Mouse (Mus musculus): Measurements from ENCODE around the gene Syngr1. TPM values are rescaled to one million over a fixed set of nuclear protein-coding genes. Genes with fewer than 3 reads are reported as not detected.
"Not testable (repeated sequence)": the region's sequence is repeated elsewhere in the genome, so short reads cannot be mapped to it uniquely, and the experiment has no call there.

Gene Syngr1
- polyA plus RNA-seq, 1 experiment from 2014 or later, result 44.5 TPM

DNA sequence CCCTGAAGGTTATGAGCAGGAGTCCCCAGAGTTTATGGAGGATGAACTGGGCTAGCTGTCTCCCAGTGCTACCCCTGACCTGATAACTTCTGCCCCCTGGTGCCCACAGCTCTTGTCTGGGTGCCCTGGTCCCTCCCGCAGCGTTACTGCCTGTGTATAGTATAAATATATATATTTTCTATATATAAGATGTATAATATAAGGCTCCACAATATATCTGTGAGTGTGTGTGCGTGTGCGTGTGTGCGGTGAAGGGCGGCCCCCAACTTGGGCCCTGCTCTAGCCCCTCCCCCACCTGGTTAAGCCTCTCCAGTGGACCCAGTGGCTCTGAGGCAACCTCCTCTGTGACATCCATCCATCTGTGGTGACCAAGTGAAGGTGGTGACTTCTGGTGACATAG, 27.9 kb downstream of the Syngr1 start:
- H3K36me3 ChIP-seq (ENCODE audit: control insufficient read depth, insufficient read depth, low read length), result no peaks in the 10 kb centered on the region
- H3K9ac ChIP-seq (ENCODE audit: low read length), result no peak overlapping the region
- H3K4me2 ChIP-seq (ENCODE audit: low read length), result no peak overlapping the region
- 84% methylated on average over 6 of the region's 6 CpGs for WGBS
- H3K27ac ChIP-seq (replicated peaks in 1 of 2; ENCODE audit: control insufficient read depth in 1 of 2, insufficient read depth in 1 of 2, low read depth in 2 of 2, low read length in 2 of 2), result no peak overlapping the region
- H3K4me1 ChIP-seq (ENCODE audit: control insufficient read depth in 2 of 2, insufficient read depth in 2 of 2, low read length in 2 of 2), result no peaks in the 10 kb centered on the region
- no peak for ATAC-seq (ENCODE audit: insufficient number of reproducible peaks, insufficient read depth, low FRiP score, low read depth)
- H3K27me3 ChIP-seq (ENCODE audit: control insufficient read depth, insufficient read depth, low read length), result no peaks in the 10 kb centered on the region
- H3K9me3 ChIP-seq (ENCODE audit: control insufficient read depth, low read length), result no peaks in the 10 kb centered on the region
- H3K4me3 ChIP-seq (ENCODE audit: control insufficient read depth in 1 of 2, insufficient read depth in 1 of 2, low read depth in 1 of 2, low read length in 2 of 2), result no peak overlapping the region

GRCm38 (mm10) chr15:80121721-80122325, 30.7 kb downstream of the Syngr1 start:
- H3K4me1 ChIP-seq (ENCODE audit: control insufficient read depth in 2 of 2, insufficient read depth in 2 of 2, low read length in 2 of 2), result no peaks in the 10 kb centered on the region
- ATAC-seq (ENCODE audit: insufficient number of reproducible peaks, insufficient read depth, low FRiP score, low read depth), result no peak; the same call in 1 of the 2 replicates
- no peak overlapping the region for H3K9ac ChIP-seq (ENCODE audit: low read length)
- no peak overlapping the region for H3K4me3 ChIP-seq (ENCODE audit: control insufficient read depth in 1 of 2, insufficient read depth in 1 of 2, low read depth in 1 of 2, low read length in 2 of 2)
- H3K36me3 ChIP-seq (ENCODE audit: control insufficient read depth, insufficient read depth, low read length), result no peaks in the 10 kb centered on the region
- no peak overlapping the region for H3K4me2 ChIP-seq (ENCODE audit: low read length)
- H3K9me3 ChIP-seq (ENCODE audit: control insufficient read depth, low read length), result no peaks in the 10 kb centered on the region
- 89% methylated on average over 9 of the region's 9 CpGs for WGBS
- H3K27me3 ChIP-seq (ENCODE audit: control insufficient read depth, insufficient read depth, low read length), result no peaks in the 10 kb centered on the region
- no peak overlapping the region for H3K27ac ChIP-seq (replicated peaks in 1 of 2; ENCODE audit: control insufficient read depth in 1 of 2, insufficient read depth in 1 of 2, low read depth in 2 of 2, low read length in 2 of 2)

GRCm38 (mm10) chr15:80122431-80122830, 31.3 kb downstream of the Syngr1 start:
- H3K4me2 ChIP-seq (ENCODE audit: low read length); H3K27me3 ChIP-seq (ENCODE audit: control insufficient read depth, insufficient read depth, low read length); H3K27ac ChIP-seq (replicated peaks in 1 of 2; ENCODE audit: control insufficient read depth in 1 of 2, insufficient read depth in 1 of 2, low read depth in 2 of 2, low read length in 2 of 2); ATAC-seq (ENCODE audit: insufficient number of reproducible peaks, insufficient read depth, low FRiP score, low read depth); H3K36me3 ChIP-seq (ENCODE audit: control insufficient read depth, insufficient read depth, low read length); H3K9me3 ChIP-seq (ENCODE audit: control insufficient read depth, low read length); H3K9ac ChIP-seq (ENCODE audit: low read length); H3K4me3 ChIP-seq (ENCODE audit: control insufficient read depth in 1 of 2, insufficient read depth in 1 of 2, low read depth in 1 of 2, low read length in 2 of 2); H3K4me1 ChIP-seq (ENCODE audit: control insufficient read depth in 2 of 2, insufficient read depth in 2 of 2, low read length in 2 of 2): not testable (repeated sequence)
- 89% methylated on average over 6 of the region's 6 CpGs for WGBS

- Histone ChIP-seq H3K9me3 (ENCODE audit: control insufficient read depth, low read length) (no peaks in the 10 kb centered on the region), H3K4me3 (ENCODE audit: control insufficient read depth in 1 of 2, insufficient read depth in 1 of 2, low read depth in 1 of 2, low read length in 2 of 2) (no peak overlapping the region), H3K4me2 (ENCODE audit: low read length) (no peak overlapping the region), H3K27ac (replicated peaks in 1 of 2; ENCODE audit: control insufficient read depth in 1 of 2, insufficient read depth in 1 of 2, low read depth in 2 of 2, low read length in 2 of 2) (no peak overlapping the region), H3K36me3 (ENCODE audit: control insufficient read depth, insufficient read depth, low read length) (no peaks in the 10 kb centered on the region), H3K9ac (ENCODE audit: low read length) (no peak overlapping the region), H3K4me1 (ENCODE audit: control insufficient read depth in 2 of 2, insufficient read depth in 2 of 2, low read length in 2 of 2) (0 out of 4 replicates have a peak, but pooled peaks cover 0 to 3% of the 10 kb centered on the region in 2 experiments), H3K27me3 (ENCODE audit: control insufficient read depth, insufficient read depth, low read length) (no peaks in the 10 kb centered on the region)
- ATAC-seq (ENCODE audit: insufficient number of reproducible peaks, insufficient read depth, low FRiP score, low read depth), result no peak
- WGBS, result 79% methylated on average over 4 of the region's 4 CpGs
Measured at GRCm38 (mm10) chr15:80124651-80125050, 33.5 kb downstream of the Syngr1 start.

- H3K27ac ChIP-seq (replicated peaks in 1 of 2; ENCODE audit: control insufficient read depth in 1 of 2, insufficient read depth in 1 of 2, low read depth in 2 of 2, low read length in 2 of 2), result no peak overlapping the region
- no peak overlapping the region for H3K4me3 ChIP-seq (ENCODE audit: control insufficient read depth in 1 of 2, insufficient read depth in 1 of 2, low read depth in 1 of 2, low read length in 2 of 2)
- H3K4me1 ChIP-seq (ENCODE audit: control insufficient read depth in 2 of 2, insufficient read depth in 2 of 2, low read length in 2 of 2), result 0 out of 4 replicates have a peak, but pooled peaks cover 0 to 3% of the 10 kb centered on the region in 2 experiments
- no peak for ATAC-seq (ENCODE audit: insufficient number of reproducible peaks, insufficient read depth, low FRiP score, low read depth)
- H3K4me2 ChIP-seq (ENCODE audit: low read length), result no peak overlapping the region
- no peaks in the 10 kb centered on the region for H3K27me3 ChIP-seq (ENCODE audit: control insufficient read depth, insufficient read depth, low read length)
- 50% methylated on average over 1 of the region's 1 CpGs for WGBS
- no peaks in the 10 kb centered on the region for H3K36me3 ChIP-seq (ENCODE audit: control insufficient read depth, insufficient read depth, low read length)
- no peak overlapping the region for H3K9ac ChIP-seq (ENCODE audit: low read length)
- H3K9me3 ChIP-seq (ENCODE audit: control insufficient read depth, low read length), result no peaks in the 10 kb centered on the region
Measured at GRCm38 (mm10) chr15:80127191-80127590, 36.1 kb downstream of the Syngr1 start.

GRCm38 (mm10) chr15:80129982-80130381, 38.8 kb downstream of the Syngr1 start:
- WGBS, result 91% methylated on average over 6 of the region's 6 CpGs
- Histone ChIP-seq H3K27ac (replicated peaks in 1 of 2; ENCODE audit: control insufficient read depth in 1 of 2, insufficient read depth in 1 of 2, low read depth in 2 of 2, low read length in 2 of 2) (no peak overlapping the region), H3K4me3 (ENCODE audit: control insufficient read depth in 1 of 2, insufficient read depth in 1 of 2, low read depth in 1 of 2, low read length in 2 of 2) (no peak overlapping the region), H3K9me3 (ENCODE audit: control insufficient read depth, low read length) (no peaks in the 10 kb centered on the region), H3K27me3 (ENCODE audit: control insufficient read depth, insufficient read depth, low read length) (no peaks in the 10 kb centered on the region), H3K9ac (ENCODE audit: low read length) (no peak overlapping the region), H3K36me3 (ENCODE audit: control insufficient read depth, insufficient read depth, low read length) (no peaks in the 10 kb centered on the region), H3K4me2 (ENCODE audit: low read length) (no peak overlapping the region), H3K4me1 (ENCODE audit: control insufficient read depth in 2 of 2, insufficient read depth in 2 of 2, low read length in 2 of 2) (peaks cover 12 to 16% of the 10 kb centered on the region in 2 experiments)
- no peak for ATAC-seq (ENCODE audit: insufficient number of reproducible peaks, insufficient read depth, low FRiP score, low read depth)

- Histone ChIP-seq H3K27ac (replicated peaks in 1 of 2; ENCODE audit: control insufficient read depth in 1 of 2, insufficient read depth in 1 of 2, low read depth in 2 of 2, low read length in 2 of 2) (no peak overlapping the region), H3K4me3 (ENCODE audit: control insufficient read depth in 1 of 2, insufficient read depth in 1 of 2, low read depth in 1 of 2, low read length in 2 of 2) (no peak overlapping the region), H3K9ac (ENCODE audit: low read length) (no peak overlapping the region), H3K27me3 (ENCODE audit: control insufficient read depth, insufficient read depth, low read length) (no peaks in the 10 kb centered on the region), H3K36me3 (ENCODE audit: control insufficient read depth, insufficient read depth, low read length) (no peaks in the 10 kb centered on the region), H3K9me3 (ENCODE audit: control insufficient read depth, low read length) (no peaks in the 10 kb centered on the region), H3K4me1 (ENCODE audit: control insufficient read depth in 2 of 2, insufficient read depth in 2 of 2, low read length in 2 of 2) (peaks cover 12 to 23% of the 10 kb centered on the region in 2 experiments), H3K4me2 (ENCODE audit: low read length) (no peak overlapping the region)
- no peak for ATAC-seq (ENCODE audit: insufficient number of reproducible peaks, insufficient read depth, low FRiP score, low read depth)
- 45% methylated on average over 5 of the region's 5 CpGs for WGBS
Measured at GRCm38 (mm10) chr15:80130689-80131088, 39.6 kb downstream of the Syngr1 start.

GRCm38 (mm10) chr15:80131421-80131820, 40.3 kb downstream of the Syngr1 start:
- Histone ChIP-seq H3K4me2 (ENCODE audit: low read length) (no peak overlapping the region), H3K9me3 (ENCODE audit: control insufficient read depth, low read length) (no peaks in the 10 kb centered on the region), H3K27ac (replicated peaks in 1 of 2; ENCODE audit: control insufficient read depth in 1 of 2, insufficient read depth in 1 of 2, low read depth in 2 of 2, low read length in 2 of 2) (no peak overlapping the region), H3K27me3 (ENCODE audit: control insufficient read depth, insufficient read depth, low read length) (no peaks in the 10 kb centered on the region), H3K36me3 (ENCODE audit: control insufficient read depth, insufficient read depth, low read length) (0 out of 2 replicates have a peak, but pooled peaks cover under 1% of the 10 kb centered on the region), H3K4me3 (ENCODE audit: control insufficient read depth in 1 of 2, insufficient read depth in 1 of 2, low read depth in 1 of 2, low read length in 2 of 2) (no peak overlapping the region), H3K9ac (ENCODE audit: low read length) (no peak overlapping the region), H3K4me1 (ENCODE audit: control insufficient read depth in 2 of 2, insufficient read depth in 2 of 2, low read length in 2 of 2) (peaks cover 12 to 29% of the 10 kb centered on the region in 2 experiments)
- ATAC-seq (ENCODE audit: insufficient number of reproducible peaks, insufficient read depth, low FRiP score, low read depth), result no peak
- WGBS, result 69% methylated on average over 6 of the region's 6 CpGs

All from heart, embryonic 14.5 days (tissue).